Mouse (Mus musculus): Measurements from ENCODE around the gene Bag3. TPM values are rescaled to one million over a fixed set of nuclear protein-coding genes. Genes with fewer than 3 reads are reported as not detected.

Gene Bag3
- polyA plus RNA-seq, 1 experiment from 2014 or later = 22.7 TPM

- Histone ChIP-seq H3K4me2 (ENCODE audit: low read depth, low read length) (no peak overlapping the region), H3K9me3 (replicated peaks; ENCODE audit: control insufficient read depth, low read length) (no peaks in the 10 kb centered on the region), H3K9ac (ENCODE audit: low read length) (no peak overlapping the region), H3K27me3 (ENCODE audit: control insufficient read depth, insufficient read depth, low read length) (no peaks in the 10 kb centered on the region), H3K4me1 (ENCODE audit: control insufficient read depth, insufficient read depth, low read length) (peaks cover 30% of the 10 kb centered on the region), H3K36me3 (ENCODE audit: control insufficient read depth, insufficient read depth) (peaks cover 26% of the 10 kb centered on the region), H3K27ac (ENCODE audit: low read length) (peak overlapping the region; percentile 37; the same call in 1 of the 2 replicates), H3K4me3 (ENCODE audit: low read length) (no peak overlapping the region)
- WGBS = 27% methylated on average over 1 of the region's 1 CpGs
- ATAC-seq (replicated peaks; ENCODE audit: extremely low read depth, insufficient read depth, low FRiP score) = no peak
Measured at GRCm38 (mm10) chr7:128550328-128551086, 27.1 kb downstream of the Bag3 start.

GRCm38 (mm10) chr7:128551087-128551457 is 27.7 kb downstream of the Bag3 start:
- no peak overlapping the region for H3K4me3 ChIP-seq (ENCODE audit: low read length)
- H3K4me1 ChIP-seq (ENCODE audit: control insufficient read depth, insufficient read depth, low read length) = peaks cover 30% of the 10 kb centered on the region
- no peak overlapping the region for H3K4me2 ChIP-seq (ENCODE audit: low read depth, low read length)
- WGBS = 59% methylated on average over 3 of the region's 3 CpGs
- no peak overlapping the region for H3K9ac ChIP-seq (ENCODE audit: low read length)
- H3K27ac ChIP-seq (ENCODE audit: low read length) = no peak overlapping the region
- no peaks in the 10 kb centered on the region for H3K27me3 ChIP-seq (ENCODE audit: control insufficient read depth, insufficient read depth, low read length)
- H3K36me3 ChIP-seq (ENCODE audit: control insufficient read depth, insufficient read depth) = peaks cover 21% of the 10 kb centered on the region
- no peaks in the 10 kb centered on the region for H3K9me3 ChIP-seq (replicated peaks; ENCODE audit: control insufficient read depth, low read length)
- no peak for ATAC-seq (replicated peaks; ENCODE audit: extremely low read depth, insufficient read depth, low FRiP score)

- Histone ChIP-seq H3K27ac (ENCODE audit: low read length) (peak overlapping the region; percentile 30), H3K27me3 (ENCODE audit: control insufficient read depth, insufficient read depth, low read length) (no peaks in the 10 kb centered on the region), H3K9me3 (replicated peaks; ENCODE audit: control insufficient read depth, low read length) (no peaks in the 10 kb centered on the region), H3K9ac (ENCODE audit: low read length) (peak overlapping the region; percentile 39; the same call in 1 of the 2 replicates), H3K4me2 (ENCODE audit: low read depth, low read length) (no peak overlapping the region), H3K4me1 (ENCODE audit: control insufficient read depth, insufficient read depth, low read length) (peaks cover 30% of the 10 kb centered on the region), H3K36me3 (ENCODE audit: control insufficient read depth, insufficient read depth) (peaks cover 3% of the 10 kb centered on the region), H3K4me3 (ENCODE audit: low read length) (no peak overlapping the region)
- ATAC-seq (replicated peaks; ENCODE audit: extremely low read depth, insufficient read depth, low FRiP score) = peak; percentile 52; the same call in 1 of the 2 replicates
- WGBS = 23% methylated on average over 3 of the region's 3 CpGs
Measured at GRCm38 (mm10) chr7:128553105-128553705, 29.8 kb downstream of the Bag3 start.

GRCm38 (mm10) chr7:128554502-128554901 is 31.1 kb downstream of the Bag3 start:
- Histone ChIP-seq H3K9me3 (replicated peaks; ENCODE audit: control insufficient read depth, low read length) (no peaks in the 10 kb centered on the region), H3K4me2 (ENCODE audit: low read depth, low read length) (no peak overlapping the region), H3K36me3 (ENCODE audit: control insufficient read depth, insufficient read depth) (no peaks in the 10 kb centered on the region), H3K27ac (ENCODE audit: low read length) (no peak overlapping the region), H3K9ac (ENCODE audit: low read length) (no peak overlapping the region), H3K4me3 (ENCODE audit: low read length) (no peak overlapping the region), H3K4me1 (ENCODE audit: control insufficient read depth, insufficient read depth, low read length) (peaks cover 21% of the 10 kb centered on the region), H3K27me3 (ENCODE audit: control insufficient read depth, insufficient read depth, low read length) (no peaks in the 10 kb centered on the region)
- no peak for ATAC-seq (replicated peaks; ENCODE audit: extremely low read depth, insufficient read depth, low FRiP score)
- 67% methylated on average over 6 of the region's 6 CpGs for WGBS

GRCm38 (mm10) chr7:128555141-128555750 is 31.8 kb downstream of the Bag3 start:
- peaks cover 14% of the 10 kb centered on the region for H3K4me1 ChIP-seq (ENCODE audit: control insufficient read depth, insufficient read depth, low read length)
- H3K4me3 ChIP-seq (ENCODE audit: low read length) = no peak overlapping the region
- no peak overlapping the region for H3K4me2 ChIP-seq (ENCODE audit: low read depth, low read length)
- 83% methylated on average over 5 of the region's 5 CpGs for WGBS
- H3K9me3 ChIP-seq (replicated peaks; ENCODE audit: control insufficient read depth, low read length) = no peaks in the 10 kb centered on the region
- ATAC-seq (replicated peaks; ENCODE audit: extremely low read depth, insufficient read depth, low FRiP score) = no peak
- no peak overlapping the region for H3K27ac ChIP-seq (ENCODE audit: low read length)
- H3K36me3 ChIP-seq (ENCODE audit: control insufficient read depth, insufficient read depth) = no peaks in the 10 kb centered on the region
- H3K9ac ChIP-seq (ENCODE audit: low read length) = no peak overlapping the region
- no peaks in the 10 kb centered on the region for H3K27me3 ChIP-seq (ENCODE audit: control insufficient read depth, insufficient read depth, low read length)

GRCm38 (mm10) chr7:128556923-128557430 is 33.6 kb downstream of the Bag3 start:
- H3K9ac ChIP-seq (ENCODE audit: low read length) = no peak overlapping the region
- no peaks in the 10 kb centered on the region for H3K36me3 ChIP-seq (ENCODE audit: control insufficient read depth, insufficient read depth)
- peaks cover 10% of the 10 kb centered on the region for H3K4me1 ChIP-seq (ENCODE audit: control insufficient read depth, insufficient read depth, low read length)
- H3K27ac ChIP-seq (ENCODE audit: low read length) = no peak overlapping the region
- no peaks in the 10 kb centered on the region for H3K9me3 ChIP-seq (replicated peaks; ENCODE audit: control insufficient read depth, low read length)
- no peak overlapping the region for H3K4me3 ChIP-seq (ENCODE audit: low read length)
- 91% methylated on average over 1 of the region's 1 CpGs for WGBS
- H3K27me3 ChIP-seq (ENCODE audit: control insufficient read depth, insufficient read depth, low read length) = no peaks in the 10 kb centered on the region
- H3K4me2 ChIP-seq (ENCODE audit: low read depth, low read length) = no peak overlapping the region
- ATAC-seq (replicated peaks; ENCODE audit: extremely low read depth, insufficient read depth, low FRiP score) = no peak

GRCm38 (mm10) chr7:128563373-128563772 is 40.0 kb downstream of the Bag3 start:
- 44% methylated on average over 4 of the region's 4 CpGs for WGBS
- H3K4me1 ChIP-seq (ENCODE audit: control insufficient read depth, insufficient read depth, low read length) = no peaks in the 10 kb centered on the region
- H3K4me2 ChIP-seq (ENCODE audit: low read depth, low read length) = no peak overlapping the region
- no peaks in the 10 kb centered on the region for H3K9me3 ChIP-seq (replicated peaks; ENCODE audit: control insufficient read depth, low read length)
- no peaks in the 10 kb centered on the region for H3K27me3 ChIP-seq (ENCODE audit: control insufficient read depth, insufficient read depth, low read length)
- no peak overlapping the region for H3K4me3 ChIP-seq (ENCODE audit: low read length)
- no peak overlapping the region for H3K9ac ChIP-seq (ENCODE audit: low read length)
- ATAC-seq (replicated peaks; ENCODE audit: extremely low read depth, insufficient read depth, low FRiP score) = no peak
- H3K27ac ChIP-seq (ENCODE audit: low read length) = no peak overlapping the region
- no peaks in the 10 kb centered on the region for H3K36me3 ChIP-seq (ENCODE audit: control insufficient read depth, insufficient read depth)

GRCm38 (mm10) chr7:128566311-128566710 is 42.9 kb downstream of the Bag3 start:
- H3K27me3 ChIP-seq (ENCODE audit: control insufficient read depth, insufficient read depth, low read length) = no peaks in the 10 kb centered on the region
- H3K4me3 ChIP-seq (ENCODE audit: low read length) = no peak overlapping the region
- H3K4me2 ChIP-seq (ENCODE audit: low read depth, low read length) = no peak overlapping the region
- no peaks in the 10 kb centered on the region for H3K9me3 ChIP-seq (replicated peaks; ENCODE audit: control insufficient read depth, low read length)
- no peak for ATAC-seq (replicated peaks; ENCODE audit: extremely low read depth, insufficient read depth, low FRiP score)
- H3K4me1 ChIP-seq (ENCODE audit: control insufficient read depth, insufficient read depth, low read length) = no peaks in the 10 kb centered on the region
- H3K27ac ChIP-seq (ENCODE audit: low read length) = no peak overlapping the region
- 78% methylated on average over 7 of the region's 7 CpGs for WGBS
- H3K9ac ChIP-seq (ENCODE audit: low read length) = no peak overlapping the region
- no peaks in the 10 kb centered on the region for H3K36me3 ChIP-seq (ENCODE audit: control insufficient read depth, insufficient read depth)

Data from heart, embryonic 16.5 days (tissue).